Mouse (Mus musculus) frontal cortex, postnatal 25 days (tissue): ENCODE data around the gene Amn1.

Experiments
- DNase-seq, 2 experiments: peaks; one replicate each; pipeline ENCODE4 v3.0.0; 2022; ENCODE audit warnings: low spot score in 2 of 2

The Amn1 gene

DNA sequence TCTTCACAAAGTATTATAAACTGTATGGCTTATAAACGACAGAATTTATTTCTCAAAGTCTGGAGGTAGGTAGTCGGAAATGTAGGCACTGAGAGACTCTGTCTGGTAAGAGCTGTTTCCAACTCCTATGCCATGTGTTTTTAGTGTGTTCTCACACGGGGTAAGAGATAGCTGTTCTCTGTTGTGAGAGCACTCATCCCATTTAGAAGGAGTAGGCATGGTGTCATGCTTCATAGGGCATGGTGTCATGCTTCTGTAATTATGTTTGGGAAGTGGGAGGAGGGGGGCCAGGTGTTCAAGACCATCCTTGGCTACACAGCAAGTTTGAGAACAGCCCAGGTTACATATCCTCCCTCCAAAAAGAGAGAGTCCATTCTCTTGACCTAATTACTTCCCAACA is 80.9 kb downstream of the Amn1 start:
- DNase-seq: no peak
